Mouse (Mus musculus): ENCODE measurements around the gene Arl15. TPM values are rescaled to one million over a fixed set of nuclear protein-coding genes. Genes with fewer than 3 reads are reported as not detected.
"Not testable (repeated sequence)": the region's sequence is repeated elsewhere in the genome, so short reads cannot be mapped to it uniquely, and the experiment has no call there.

Arl15 gene
- polyA plus RNA-seq, 1 experiment from 2014 or later: 12.9 TPM

DNA sequence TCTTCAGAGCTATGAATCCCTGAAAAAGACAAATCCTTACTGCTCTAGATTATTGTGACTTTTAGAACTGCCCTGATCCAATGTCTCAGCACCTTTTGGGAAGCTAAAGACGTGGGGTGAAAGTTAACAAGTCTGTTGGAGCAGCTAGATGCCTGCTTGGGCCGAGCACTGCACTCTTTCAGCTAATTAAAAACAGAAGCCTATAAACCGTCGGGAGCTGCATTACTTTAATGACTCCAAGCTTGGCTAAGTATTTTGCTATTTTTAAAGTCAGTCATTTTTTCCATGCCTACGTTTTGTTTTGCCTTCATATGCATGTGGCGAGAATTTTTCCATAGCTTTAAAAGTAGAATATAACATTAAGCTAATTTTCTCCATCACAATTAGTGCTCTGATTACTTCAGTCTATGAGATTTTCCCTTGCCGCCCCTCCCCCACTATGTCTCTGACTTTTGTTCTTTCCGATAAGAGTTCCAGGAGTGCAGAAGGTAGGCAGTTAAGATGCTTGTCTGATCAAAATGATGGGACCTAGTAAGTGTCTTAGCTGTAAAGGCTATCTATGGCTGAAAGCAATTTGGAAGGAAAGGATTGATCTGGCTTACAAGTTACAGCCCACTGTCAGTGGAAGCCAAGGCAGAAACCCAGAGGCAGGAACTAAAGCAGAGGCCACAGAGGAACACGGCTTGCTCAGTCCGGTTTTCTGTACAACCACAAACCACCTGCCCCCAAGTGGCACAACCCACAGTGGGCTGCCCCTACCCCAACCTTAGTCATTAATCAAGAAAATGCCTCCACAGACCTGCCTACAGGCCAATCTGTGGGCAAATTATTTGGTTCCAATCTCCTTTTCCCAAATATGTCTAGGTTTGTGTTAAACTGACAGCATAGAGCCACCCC lies 18.8 kb upstream of the Arl15 start:
- peaks cover 41% of the 10 kb centered on the region for H3K4me1 ChIP-seq
- no peaks in the 10 kb centered on the region for H3K36me3 ChIP-seq
- WGBS: 31% methylated on average over 10 of the region's 10 CpGs
- peak; percentile 53 for DNase-seq (ENCODE audit: low spot score)
- H3K9me3 ChIP-seq (replicated peaks): no peaks in the 10 kb centered on the region; the same call in 1 of the 2 replicates
- H3K27me3 ChIP-seq (ENCODE audit: low read depth, poor library complexity, severe bottlenecking): peaks cover 32% of the 10 kb centered on the region
- H3K27ac ChIP-seq: peak overlapping the region; percentile 79
- 0 out of 2 replicates have a peak overlapping the region, but pooled peaks have one; percentile 3 for H3K4me3 ChIP-seq

- Histone ChIP-seq H3K4me3 (no peak overlapping the region), H3K36me3 (no peaks in the 10 kb centered on the region), H3K9me3 (replicated peaks) (no peaks in the 10 kb centered on the region), H3K27ac (no peak overlapping the region), H3K27me3 (ENCODE audit: low read depth, poor library complexity, severe bottlenecking) (no peaks in the 10 kb centered on the region), H3K4me1 (peaks cover 2% of the 10 kb centered on the region)
- 92% methylated on average over 5 of the region's 5 CpGs for WGBS
- no peak for DNase-seq (ENCODE audit: low spot score)
Measured at GRCm38 (mm10) chr13:113785803-113786202, 8.5 kb upstream of the Arl15 start.

GRCm38 (mm10) chr13:113787136-113787535 lies 7.2 kb upstream of the Arl15 start:
- Histone ChIP-seq H3K4me1 (no peaks in the 10 kb centered on the region), H3K36me3 (no peaks in the 10 kb centered on the region), H3K27me3 (ENCODE audit: low read depth, poor library complexity, severe bottlenecking) (no peaks in the 10 kb centered on the region), H3K27ac (no peak overlapping the region), H3K4me3 (no peak overlapping the region), H3K9me3 (replicated peaks) (no peaks in the 10 kb centered on the region)
- no peak for DNase-seq (ENCODE audit: low spot score)
- 78% methylated on average over 8 of the region's 8 CpGs for WGBS

GRCm38 (mm10) chr13:113790016-113790415 lies 4.3 kb upstream of the Arl15 start:
- not testable (repeated sequence) for H3K27ac ChIP-seq; DNase-seq (ENCODE audit: low spot score); H3K27me3 ChIP-seq (ENCODE audit: low read depth, poor library complexity, severe bottlenecking); H3K36me3 ChIP-seq; H3K4me3 ChIP-seq; H3K4me1 ChIP-seq; H3K9me3 ChIP-seq (replicated peaks)
- WGBS: 93% methylated on average over 3 of the region's 3 CpGs

- H3K27ac ChIP-seq: peak overlapping the region; percentile 97
- H3K4me3 ChIP-seq: peak overlapping the region; percentile 85
- no peaks in the 10 kb centered on the region for H3K9me3 ChIP-seq (replicated peaks)
- H3K36me3 ChIP-seq: no peaks in the 10 kb centered on the region
- H3K4me1 ChIP-seq: peaks cover 21% of the 10 kb centered on the region
- DNase-seq (ENCODE audit: low spot score): no peak
- H3K27me3 ChIP-seq (ENCODE audit: low read depth, poor library complexity, severe bottlenecking): no peaks in the 10 kb centered on the region
- WGBS: 76% methylated on average over 9 of the region's 9 CpGs
Measured at GRCm38 (mm10) chr13:113793637-113794036, 668 bp upstream of the Arl15 start.

- Histone ChIP-seq H3K27me3 (ENCODE audit: low read depth, poor library complexity, severe bottlenecking) (no peaks in the 10 kb centered on the region), H3K9me3 (replicated peaks) (no peaks in the 10 kb centered on the region), H3K4me1 (peaks cover 21% of the 10 kb centered on the region), H3K36me3 (0 out of 2 replicates have a peak, but pooled peaks cover 3% of the 10 kb centered on the region), H3K4me3 (peak overlapping the region; percentile 85), H3K27ac (peak overlapping the region; percentile 97)
- DNase-seq (ENCODE audit: low spot score): peak; percentile 79
- WGBS: 3% methylated on average over 52 of the region's 52 CpGs
Measured at GRCm38 (mm10) chr13:113794705-113795655, 675 bp downstream of the Arl15 start.

DNA sequence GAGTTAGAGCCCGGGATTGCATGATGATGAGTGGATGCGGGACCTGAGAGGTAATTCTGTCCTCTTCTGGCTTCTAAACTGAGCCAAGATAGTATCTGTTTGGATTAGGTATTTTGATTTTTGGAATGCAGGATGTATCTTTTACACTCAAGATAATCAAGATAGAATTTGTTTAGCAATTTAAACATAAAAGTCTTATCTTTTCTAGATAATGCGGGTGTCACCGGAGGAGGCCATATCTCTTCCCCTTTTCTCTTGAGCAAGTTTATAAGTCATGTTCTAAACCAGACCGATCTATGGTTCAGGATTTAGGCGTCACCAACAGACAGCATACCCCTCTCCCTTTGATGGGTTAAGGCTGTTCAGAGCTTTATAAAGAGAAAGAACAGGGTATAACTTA lies 3.1 kb downstream of the Arl15 start:
- 0 out of 2 replicates have a peak, but pooled peaks cover 3% of the 10 kb centered on the region for H3K36me3 ChIP-seq
- no peak overlapping the region for H3K27ac ChIP-seq
- no peak overlapping the region for H3K4me3 ChIP-seq
- no peaks in the 10 kb centered on the region for H3K9me3 ChIP-seq (replicated peaks)
- no peak for DNase-seq (ENCODE audit: low spot score)
- 92% methylated on average over 6 of the region's 6 CpGs for WGBS
- H3K4me1 ChIP-seq: peaks cover 21% of the 10 kb centered on the region
- no peaks in the 10 kb centered on the region for H3K27me3 ChIP-seq (ENCODE audit: low read depth, poor library complexity, severe bottlenecking)

- no peak overlapping the region for H3K27ac ChIP-seq
- 0 out of 2 replicates have a peak, but pooled peaks cover 3% of the 10 kb centered on the region for H3K36me3 ChIP-seq
- DNase-seq (ENCODE audit: low spot score): no peak
- H3K4me3 ChIP-seq: no peak overlapping the region
- H3K4me1 ChIP-seq: peaks cover 18% of the 10 kb centered on the region
- no peaks in the 10 kb centered on the region for H3K27me3 ChIP-seq (ENCODE audit: low read depth, poor library complexity, severe bottlenecking)
- 86% methylated on average over 4 of the region's 4 CpGs for WGBS
- no peaks in the 10 kb centered on the region for H3K9me3 ChIP-seq (replicated peaks)
Measured at GRCm38 (mm10) chr13:113799361-113799760, 5.1 kb downstream of the Arl15 start.

DNA sequence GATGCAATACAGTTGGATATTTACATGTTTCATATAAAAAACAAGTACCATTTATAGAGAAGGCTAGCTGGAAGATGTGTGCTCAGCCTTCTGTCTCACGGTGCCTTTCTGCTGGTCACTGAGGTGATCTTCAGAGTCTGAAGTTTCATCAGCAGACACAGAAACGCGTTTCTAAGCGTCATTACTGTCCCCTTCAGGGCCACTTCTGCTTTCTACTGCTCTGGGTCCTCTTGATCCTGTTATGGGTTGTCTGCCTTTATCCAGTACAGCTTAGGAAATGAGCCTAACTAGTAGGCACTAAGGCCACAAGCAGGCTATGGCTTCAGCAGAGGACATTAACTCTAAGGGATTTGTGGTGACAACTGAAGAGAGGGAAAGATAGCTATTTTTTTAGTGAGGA lies 5.9 kb downstream of the Arl15 start:
- 0 out of 2 replicates have a peak, but pooled peaks cover 3% of the 10 kb centered on the region for H3K36me3 ChIP-seq
- peaks cover 17% of the 10 kb centered on the region for H3K4me1 ChIP-seq
- no peaks in the 10 kb centered on the region for H3K27me3 ChIP-seq (ENCODE audit: low read depth, poor library complexity, severe bottlenecking)
- H3K27ac ChIP-seq: no peak overlapping the region
- DNase-seq (ENCODE audit: low spot score): no peak
- no peak overlapping the region for H3K4me3 ChIP-seq
- no peaks in the 10 kb centered on the region for H3K9me3 ChIP-seq (replicated peaks)
- 93% methylated on average over 4 of the region's 4 CpGs for WGBS

DNA sequence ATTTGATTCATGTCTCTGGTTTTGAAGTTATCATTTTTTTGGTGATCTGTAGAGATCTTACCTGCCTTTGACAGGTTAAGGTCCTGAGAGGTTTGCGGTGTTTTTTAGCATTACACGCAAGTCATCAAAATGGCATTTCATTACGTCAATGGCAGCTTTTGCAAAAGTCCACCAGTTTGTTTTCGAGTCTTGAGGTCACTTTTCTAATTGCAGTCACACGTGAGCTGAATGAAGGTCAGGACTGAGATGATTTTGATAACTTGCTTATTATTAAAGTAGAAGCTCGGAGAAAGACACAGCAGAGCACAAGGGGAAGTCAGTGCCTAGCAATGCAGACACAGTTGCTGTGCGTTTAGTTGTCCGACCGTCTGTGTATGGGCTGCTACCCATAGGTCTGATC lies 8.3 kb downstream of the Arl15 start:
- Histone ChIP-seq H3K27ac (no peak overlapping the region), H3K36me3 (0 out of 2 replicates have a peak, but pooled peaks cover 3% of the 10 kb centered on the region), H3K4me3 (no peak overlapping the region), H3K4me1 (no peaks in the 10 kb centered on the region), H3K9me3 (replicated peaks) (no peaks in the 10 kb centered on the region), H3K27me3 (ENCODE audit: low read depth, poor library complexity, severe bottlenecking) (no peaks in the 10 kb centered on the region)
- DNase-seq (ENCODE audit: low spot score): no peak
- WGBS: 93% methylated on average over 9 of the region's 9 CpGs

GRCm38 (mm10) chr13:113811141-113811540 lies 16.8 kb downstream of the Arl15 start:
- Histone ChIP-seq H3K36me3 (peaks cover 3% of the 10 kb centered on the region; the same call in 1 of the 2 replicates), H3K9me3 (replicated peaks) (no peaks in the 10 kb centered on the region), H3K4me1 (peaks cover 39% of the 10 kb centered on the region), H3K4me3 (no peak overlapping the region), H3K27ac (no peak overlapping the region), H3K27me3 (ENCODE audit: low read depth, poor library complexity, severe bottlenecking) (no peaks in the 10 kb centered on the region)
- no peak for DNase-seq (ENCODE audit: low spot score)
- WGBS: 93% methylated on average over 2 of the region's 2 CpGs

- Histone ChIP-seq H3K4me3 (no peak overlapping the region), H3K27me3 (ENCODE audit: low read depth, poor library complexity, severe bottlenecking) (no peaks in the 10 kb centered on the region), H3K27ac (peak overlapping the region; percentile 64), H3K9me3 (replicated peaks) (no peaks in the 10 kb centered on the region), H3K4me1 (peaks cover 43% of the 10 kb centered on the region), H3K36me3 (peaks cover 3% of the 10 kb centered on the region; the same call in 1 of the 2 replicates)
- DNase-seq (ENCODE audit: low spot score): no peak
- WGBS: 38% methylated on average over 9 of the region's 9 CpGs
Measured at GRCm38 (mm10) chr13:113811910-113812592, 17.7 kb downstream of the Arl15 start.
